Mouse (Mus musculus): ENCODE measurements around the gene Ddx31. TPM values are rescaled to one million over a fixed set of nuclear protein-coding genes. Genes with fewer than 3 reads are reported as not detected.

Ddx31 gene
- polyA plus RNA-seq, 1 experiment from 2014 or later, result 3.9 TPM

- Histone ChIP-seq H3K9me3 (replicated peaks; ENCODE audit: control insufficient read depth, low read length) (no peaks in the 10 kb centered on the region), H3K27me3 (ENCODE audit: control insufficient read depth, insufficient read depth, low read depth, low read length) (no peaks in the 10 kb centered on the region), H3K4me3 (ENCODE audit: low read depth, low read length) (no peak overlapping the region), H3K27ac (ENCODE audit: low read length) (no peak overlapping the region), H3K4me2 (ENCODE audit: low read depth, low read length) (no peak overlapping the region), H3K9ac (ENCODE audit: low read depth, low read length) (no peak overlapping the region), H3K4me1 (ENCODE audit: control insufficient read depth, low read depth, low read length) (no peaks in the 10 kb centered on the region), H3K36me3 (ENCODE audit: control insufficient read depth, insufficient read depth) (peaks cover 3% of the 10 kb centered on the region; the same call in 1 of the 2 replicates)
- 82% methylated on average over 4 of the region's 4 CpGs for WGBS (ENCODE audit: insufficient replicate concordance)
- no peak for ATAC-seq (ENCODE audit: low read depth)
Measured at GRCm38 (mm10) chr2:28884914-28885313, 44.7 kb downstream of the Ddx31 start.

GRCm38 (mm10) chr2:28892796-28893195 is 52.6 kb downstream of the Ddx31 start:
- H3K4me3 ChIP-seq (ENCODE audit: low read depth, low read length), result no peak overlapping the region
- no peak overlapping the region for H3K27ac ChIP-seq (ENCODE audit: low read length)
- no peaks in the 10 kb centered on the region; the same call in 1 of the 2 replicates for H3K36me3 ChIP-seq (ENCODE audit: control insufficient read depth, insufficient read depth)
- no peak overlapping the region for H3K9ac ChIP-seq (ENCODE audit: low read depth, low read length)
- 46% methylated on average over 1 of the region's 1 CpGs for WGBS (ENCODE audit: insufficient replicate concordance)
- no peak for ATAC-seq (ENCODE audit: low read depth)
- H3K4me1 ChIP-seq (ENCODE audit: control insufficient read depth, low read depth, low read length), result no peaks in the 10 kb centered on the region
- H3K27me3 ChIP-seq (ENCODE audit: control insufficient read depth, insufficient read depth, low read depth, low read length), result no peaks in the 10 kb centered on the region
- no peak overlapping the region for H3K4me2 ChIP-seq (ENCODE audit: low read depth, low read length)
- H3K9me3 ChIP-seq (replicated peaks; ENCODE audit: control insufficient read depth, low read length), result no peaks in the 10 kb centered on the region

- Histone ChIP-seq H3K4me1 (ENCODE audit: control insufficient read depth, low read depth, low read length) (no peaks in the 10 kb centered on the region), H3K4me3 (ENCODE audit: low read depth, low read length) (no peak overlapping the region), H3K27me3 (ENCODE audit: control insufficient read depth, insufficient read depth, low read depth, low read length) (no peaks in the 10 kb centered on the region), H3K9ac (ENCODE audit: low read depth, low read length) (no peak overlapping the region), H3K27ac (ENCODE audit: low read length) (no peak overlapping the region), H3K36me3 (ENCODE audit: control insufficient read depth, insufficient read depth) (no peaks in the 10 kb centered on the region; the same call in 1 of the 2 replicates), H3K9me3 (replicated peaks; ENCODE audit: control insufficient read depth, low read length) (no peaks in the 10 kb centered on the region), H3K4me2 (ENCODE audit: low read depth, low read length) (no peak overlapping the region)
- ATAC-seq (ENCODE audit: low read depth), result no peak
- 79% methylated on average over 6 of the region's 6 CpGs for WGBS (ENCODE audit: insufficient replicate concordance)
Measured at GRCm38 (mm10) chr2:28893526-28893925, 53.3 kb downstream of the Ddx31 start.

GRCm38 (mm10) chr2:28895876-28896275 is 55.7 kb downstream of the Ddx31 start:
- no peaks in the 10 kb centered on the region; the same call in 1 of the 2 replicates for H3K36me3 ChIP-seq (ENCODE audit: control insufficient read depth, insufficient read depth)

GRCm38 (mm10) chr2:28897340-28897899 is 57.2 kb downstream of the Ddx31 start:
- no peak overlapping the region for H3K4me2 ChIP-seq (ENCODE audit: low read depth, low read length)
- no peak for ATAC-seq (ENCODE audit: low read depth)
- no peak overlapping the region for H3K9ac ChIP-seq (ENCODE audit: low read depth, low read length)
- H3K9me3 ChIP-seq (replicated peaks; ENCODE audit: control insufficient read depth, low read length), result no peaks in the 10 kb centered on the region
- H3K4me3 ChIP-seq (ENCODE audit: low read depth, low read length), result no peak overlapping the region
- H3K36me3 ChIP-seq (ENCODE audit: control insufficient read depth, insufficient read depth), result no peaks in the 10 kb centered on the region; the same call in 1 of the 2 replicates
- H3K4me1 ChIP-seq (ENCODE audit: control insufficient read depth, low read depth, low read length), result no peaks in the 10 kb centered on the region
- no peaks in the 10 kb centered on the region for H3K27me3 ChIP-seq (ENCODE audit: control insufficient read depth, insufficient read depth, low read depth, low read length)
- H3K27ac ChIP-seq (ENCODE audit: low read length), result no peak overlapping the region
- 58% methylated on average over 4 of the region's 4 CpGs for WGBS (ENCODE audit: insufficient replicate concordance)

More at GRCm38 (mm10) chr2:28895876-28896275, 55.7 kb downstream of the Ddx31 start:
- no peak overlapping the region for H3K4me3 ChIP-seq (ENCODE audit: low read depth, low read length)
- H3K27ac ChIP-seq (ENCODE audit: low read length), result no peak overlapping the region
- H3K9me3 ChIP-seq (replicated peaks; ENCODE audit: control insufficient read depth, low read length), result no peaks in the 10 kb centered on the region
- H3K27me3 ChIP-seq (ENCODE audit: control insufficient read depth, insufficient read depth, low read depth, low read length), result no peaks in the 10 kb centered on the region
- no peak overlapping the region for H3K4me2 ChIP-seq (ENCODE audit: low read depth, low read length)
- 73% methylated on average over 7 of the region's 7 CpGs for WGBS (ENCODE audit: insufficient replicate concordance)
- no peaks in the 10 kb centered on the region for H3K4me1 ChIP-seq (ENCODE audit: control insufficient read depth, low read depth, low read length)
- ATAC-seq (ENCODE audit: low read depth), result no peak
- no peak overlapping the region for H3K9ac ChIP-seq (ENCODE audit: low read depth, low read length)

GRCm38 (mm10) chr2:28902291-28902690 is 62.1 kb downstream of the Ddx31 start:
- no peak overlapping the region for H3K9ac ChIP-seq (ENCODE audit: low read depth, low read length)
- no peaks in the 10 kb centered on the region for H3K9me3 ChIP-seq (replicated peaks; ENCODE audit: control insufficient read depth, low read length)
- no peak overlapping the region for H3K4me2 ChIP-seq (ENCODE audit: low read depth, low read length)
- 81% methylated on average over 8 of the region's 8 CpGs for WGBS (ENCODE audit: insufficient replicate concordance)
- no peaks in the 10 kb centered on the region for H3K27me3 ChIP-seq (ENCODE audit: control insufficient read depth, insufficient read depth, low read depth, low read length)
- H3K36me3 ChIP-seq (ENCODE audit: control insufficient read depth, insufficient read depth), result no peaks in the 10 kb centered on the region
- ATAC-seq (ENCODE audit: low read depth), result no peak
- no peak overlapping the region for H3K4me3 ChIP-seq (ENCODE audit: low read depth, low read length)
- no peaks in the 10 kb centered on the region for H3K4me1 ChIP-seq (ENCODE audit: control insufficient read depth, low read depth, low read length)
- no peak overlapping the region for H3K27ac ChIP-seq (ENCODE audit: low read length)

GRCm38 (mm10) chr2:28903871-28904270 is 63.7 kb downstream of the Ddx31 start:
- 73% methylated on average over 5 of the region's 5 CpGs for WGBS (ENCODE audit: insufficient replicate concordance)
- Histone ChIP-seq H3K9ac (ENCODE audit: low read depth, low read length) (no peak overlapping the region), H3K4me3 (ENCODE audit: low read depth, low read length) (no peak overlapping the region), H3K9me3 (replicated peaks; ENCODE audit: control insufficient read depth, low read length) (no peaks in the 10 kb centered on the region), H3K4me1 (ENCODE audit: control insufficient read depth, low read depth, low read length) (no peaks in the 10 kb centered on the region), H3K27me3 (ENCODE audit: control insufficient read depth, insufficient read depth, low read depth, low read length) (peaks cover 13% of the 10 kb centered on the region), H3K36me3 (ENCODE audit: control insufficient read depth, insufficient read depth) (no peaks in the 10 kb centered on the region), H3K4me2 (ENCODE audit: low read depth, low read length) (no peak overlapping the region), H3K27ac (ENCODE audit: low read length) (no peak overlapping the region)
- no peak for ATAC-seq (ENCODE audit: low read depth)

- Histone ChIP-seq H3K4me1 (ENCODE audit: control insufficient read depth, low read depth, low read length) (no peaks in the 10 kb centered on the region), H3K9ac (ENCODE audit: low read depth, low read length) (no peak overlapping the region), H3K36me3 (ENCODE audit: control insufficient read depth, insufficient read depth) (no peaks in the 10 kb centered on the region), H3K27ac (ENCODE audit: low read length) (no peak overlapping the region), H3K4me3 (ENCODE audit: low read depth, low read length) (no peak overlapping the region), H3K27me3 (ENCODE audit: control insufficient read depth, insufficient read depth, low read depth, low read length) (peaks cover 22% of the 10 kb centered on the region), H3K4me2 (ENCODE audit: low read depth, low read length) (no peak overlapping the region), H3K9me3 (replicated peaks; ENCODE audit: control insufficient read depth, low read length) (no peaks in the 10 kb centered on the region)
- no peak for ATAC-seq (ENCODE audit: low read depth)
- WGBS (ENCODE audit: insufficient replicate concordance), result 69% methylated on average over 9 of the region's 9 CpGs
Measured at GRCm38 (mm10) chr2:28904786-28905185, 64.6 kb downstream of the Ddx31 start.

- no peak overlapping the region for H3K4me2 ChIP-seq (ENCODE audit: low read depth, low read length)
- no peaks in the 10 kb centered on the region for H3K9me3 ChIP-seq (replicated peaks; ENCODE audit: control insufficient read depth, low read length)
- 60% methylated on average over 4 of the region's 4 CpGs for WGBS (ENCODE audit: insufficient replicate concordance)
- no peak overlapping the region for H3K27ac ChIP-seq (ENCODE audit: low read length)
- H3K4me1 ChIP-seq (ENCODE audit: control insufficient read depth, low read depth, low read length), result no peaks in the 10 kb centered on the region
- ATAC-seq (ENCODE audit: low read depth), result no peak
- H3K4me3 ChIP-seq (ENCODE audit: low read depth, low read length), result no peak overlapping the region
- H3K9ac ChIP-seq (ENCODE audit: low read depth, low read length), result no peak overlapping the region
- peaks cover 30% of the 10 kb centered on the region for H3K27me3 ChIP-seq (ENCODE audit: control insufficient read depth, insufficient read depth, low read depth, low read length)
- no peaks in the 10 kb centered on the region for H3K36me3 ChIP-seq (ENCODE audit: control insufficient read depth, insufficient read depth)
Measured at GRCm38 (mm10) chr2:28905561-28905960, 65.4 kb downstream of the Ddx31 start.
